Mouse (Mus musculus): Measurements from ENCODE around the gene Smad5.

DNA sequence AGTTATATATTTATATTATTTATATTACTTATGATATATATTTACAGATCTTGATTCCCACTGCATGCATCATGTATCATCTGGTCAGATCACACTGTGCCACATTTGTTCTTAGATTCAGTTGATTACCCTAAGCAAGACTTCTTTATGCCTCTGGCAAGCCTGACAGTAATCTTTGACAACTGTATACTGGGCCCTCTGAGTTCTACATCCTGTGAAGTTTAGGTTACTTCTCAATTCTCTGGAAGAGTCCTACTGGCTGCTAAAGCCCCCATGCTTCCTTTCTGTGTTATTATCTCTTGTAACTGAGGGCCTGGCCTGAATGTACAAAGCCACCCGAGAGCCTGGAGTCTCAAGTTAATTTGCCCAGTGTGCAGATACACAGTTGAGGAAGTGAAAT lies 1.8 kb upstream of the Smad5 start:
- TF ChIP-seq CTCF (IDR thresholded peaks at IDR 0.05; ENCODE audit: insufficient read depth, low read length) (no peak), POLR2A (IDR thresholded peaks at IDR 0.05; ENCODE audit: borderline replicate concordance, extremely low read depth, low read depth, low read length) (no peak)

Measured in lung, adult 2 months (tissue).